Mouse (Mus musculus) heart, adult 2 months (tissue): ENCODE measurements at regions not wholly inside any gene's neighbourhood (a gene's known extent, or its start where the extent isn't known, plus 50 kb on each side); places are given as distances from the start of the nearest gene placed in this dataset.

Experiments
- CTCF ChIP-seq: fragments of 200-600 bp; IDR thresholded peaks from 2 replicates; pipeline ENCODE4 v1.8.1; 2022; ENCODE audit warnings: antibody characterized with exemption, mild to moderate bottlenecking, moderate library complexity
- EP300 ChIP-seq: fragments of 200-500 bp; IDR thresholded peaks from 2 replicates; pipeline ENCODE4 v1.6.1; 2011; ENCODE audit warnings: low read depth, low read length, control low read depth; ENCODE audit not compliant: insufficient read depth
- POLR2A ChIP-seq: fragments of 200-500 bp; IDR thresholded peaks from 2 replicates; pipeline ENCODE4 v1.6.1; 2011; ENCODE audit warnings: mild to moderate bottlenecking, low read depth, low read length, control low read depth; ENCODE audit not compliant: insufficient read depth

GRCm38 (mm10) chr17:73005100-73005499 is 87.0 kb downstream of the Lbh start:
- no peak for TF ChIP-seq POLR2A
- no peak for TF ChIP-seq CTCF
- TF ChIP-seq EP300, result no peak
